In genomic region chr10:40339351-40339964, GRCm38 (mm10) we compare ENCODE assay signal across 8 mouse cellular contexts. TPM values are rescaled to one million over a fixed set of nuclear protein-coding genes. Genes with fewer than 3 reads are reported as not detected.
DNase-seq lines count a peak whose midpoint lies in the region; ATAC-seq and TF ChIP-seq lines count a peak whose summit lies in the region.

Gene Cdk19 (plus strand): TSS chr10:40339564.

- H3K9me3 ChIP-seq in stomach, embryonic 14.5 days (ENCODE audit: control insufficient read depth, low read depth, low read length) = no peaks in the 10 kb centered on the region

- intact Hi-C loops in heart, adult 2 months (cut with DNase I) = no loop called here

- TF ChIP-seq CTCF in heart, adult 2 months (IDR thresholded peaks at IDR 0.05) = no peak
- no peak for TF ChIP-seq CTCF in thymus, adult 2 months (IDR thresholded peaks at IDR 0.05; ENCODE audit: borderline replicate concordance, control insufficient read depth, extremely low read depth, insufficient read depth, low read length, poor library complexity)

- H3K4me2 ChIP-seq in stomach, embryonic 14.5 days (replicated peaks; ENCODE audit: low read depth, low read length) = no peak within 1 kb of the TSS

- H3K36me3 ChIP-seq in heart, adult 2 months (ENCODE audit: control insufficient read depth, insufficient read depth, low read length) = no peaks in the 10 kb centered on the region
- H3K36me3 ChIP-seq in thymus, adult 2 months (ENCODE audit: control insufficient read depth, insufficient read depth, low read length) = no peaks in the 10 kb centered on the region
- H3K36me3 ChIP-seq in stomach, embryonic 14.5 days (ENCODE audit: control insufficient read depth, insufficient read depth, low read length) = no peaks in the 10 kb centered on the region

- WGBS in heart, adult 2 months = 65% methylated on average over 13 of the region's 13 CpGs
- 86% methylated on average over 13 of the region's 13 CpGs for WGBS in thymus, adult 2 months
- WGBS in stomach, embryonic 14.5 days = 22% methylated on average over 13 of the region's 13 CpGs

- no peak within 1 kb of the TSS for H3K4me3 ChIP-seq in heart, adult 2 months
- no peak within 1 kb of the TSS for H3K4me3 ChIP-seq in thymus, adult 2 months (ENCODE audit: control insufficient read depth, insufficient read depth, low read length)
- no peak within 1 kb of the TSS for H3K4me3 ChIP-seq in stomach, embryonic 14.5 days (ENCODE audit: low read depth, low read length)

- no peaks in the 10 kb centered on the region for H3K79me2 ChIP-seq in heart, adult 2 months (replicated peaks; ENCODE audit: control insufficient read depth, insufficient read depth, low read length)

- no peak for TF ChIP-seq EP300 in heart, adult 2 months (IDR thresholded peaks at IDR 0.05; ENCODE audit: insufficient read depth, low read depth, low read length)

- TF ChIP-seq POLR2A in heart, adult 2 months (IDR thresholded peaks at IDR 0.05; ENCODE audit: insufficient read depth, low read depth, low read length) = no peak
- TF ChIP-seq POLR2A in thymus, adult 2 months (IDR thresholded peaks at IDR 0.05; ENCODE audit: control insufficient read depth, extremely low read depth, insufficient read depth, low read length, poor library complexity) = no peak

- DNase-seq in heart, adult 2 months = no peak
- DNase-seq in heart, adult 9 months (ENCODE audit: low spot score in 2 of 2) = no peak
- no peak for DNase-seq in thymus, adult 2 months
- no peak for DNase-seq in thymus, postnatal 14 days
- no peak for DNase-seq in right cerebral cortex, postnatal 36 days (ENCODE audit: low spot score in 2 of 2)
- DNase-seq in cerebellum, adult 11-12 months = no peak

- H3K4me1 ChIP-seq in heart, adult 2 months (ENCODE audit: control insufficient read depth, insufficient read depth, low read length) = no peaks in the 10 kb centered on the region
- H3K4me1 ChIP-seq in thymus, adult 2 months (replicated peaks; ENCODE audit: control insufficient read depth, insufficient read depth, low read length) = no peaks in the 10 kb centered on the region
- no peaks in the 10 kb centered on the region for H3K4me1 ChIP-seq in stomach, embryonic 14.5 days (ENCODE audit: control insufficient read depth, insufficient read depth, low read length)

- no peak within 1 kb of the TSS for H3K27ac ChIP-seq in heart, adult 2 months
- no peak within 1 kb of the TSS for H3K27ac ChIP-seq in thymus, adult 2 months (ENCODE audit: control insufficient read depth, insufficient read depth, low read length)
- no peak within 1 kb of the TSS for H3K27ac ChIP-seq in stomach, embryonic 14.5 days (ENCODE audit: low read length)

- no peak for ATAC-seq in inflammation-experienced regulatory T-cells, adult 6 months
- peak; percentile 72; the same call in 1 of the 2 replicates for ATAC-seq in stomach, embryonic 14.5 days (ENCODE audit: insufficient number of reproducible peaks, insufficient read depth, low FRiP score, low read depth)

- H3K9ac ChIP-seq in heart, adult 2 months (ENCODE audit: low read depth, low read length) = no peak within 1 kb of the TSS
- no peak within 1 kb of the TSS for H3K9ac ChIP-seq in stomach, embryonic 14.5 days (replicated peaks; ENCODE audit: low read depth, low read length)

- no peaks in the 10 kb centered on the region for H3K27me3 ChIP-seq in heart, adult 2 months (ENCODE audit: control insufficient read depth, insufficient read depth, low read length)
- H3K27me3 ChIP-seq in thymus, adult 2 months (ENCODE audit: control insufficient read depth, insufficient read depth, low read length) = no peaks in the 10 kb centered on the region
- no peaks in the 10 kb centered on the region for H3K27me3 ChIP-seq in stomach, embryonic 14.5 days (ENCODE audit: control insufficient read depth, insufficient read depth, low read length)

RNA-seq across cellular contexts. Expression of gene Cdk19, which starts in this region (rescaled TPM):
- total RNA-seq in heart, adult 2 months (2021) = 10 to 100 TPM; 11.5 to 15.2 TPM
- 5.2 and 8.6 TPM in 2 replicates for polyA plus RNA-seq in heart, adult 2 months (2012; rRNA removed)
- 31.0 and 34.0 TPM in 2 replicates for polyA plus RNA-seq in thymus, adult 2 months (2012; rRNA removed)
- 10 to 100 TPM in 2 of 3 experiments, 1 to 10 TPM in 1; 8.7 to 15.9 (median 12.1) TPM for polyA plus RNA-seq in inflammation-experienced regulatory T-cells, adult 6 months (2017; shearing (Covaris generic))
- 11.1 and 11.9 TPM in 2 replicates for polyA plus RNA-seq in stomach, embryonic 14.5 days (2014; fragmentation: Nextera tagmentation; extraction: Ambion mirVana)
